Mouse (Mus musculus): Measurements from ENCODE around the gene Casp7. TPM values are rescaled to one million over a fixed set of nuclear protein-coding genes. Genes with fewer than 3 reads are reported as not detected.
A peak's percentile ranks its signal among the peaks of the same experiment; 100 is the strongest.
"Not testable (repeated sequence)": the region's sequence is repeated elsewhere in the genome, so short reads cannot be mapped to it uniquely, and the experiment has no call there.

Casp7 gene
- polyA plus RNA-seq, 1 experiment from 2014 or later, result 18.3 TPM

- Histone ChIP-seq H3K9me3 (ENCODE audit: control insufficient read depth, low read length) (no peaks in the 10 kb centered on the region), H3K36me3 (ENCODE audit: control insufficient read depth, insufficient read depth, low read length) (no peaks in the 10 kb centered on the region), H3K27me3 (ENCODE audit: control insufficient read depth, insufficient read depth, low read length) (no peaks in the 10 kb centered on the region), H3K4me1 (ENCODE audit: control insufficient read depth, insufficient read depth, low read length) (no peaks in the 10 kb centered on the region), H3K4me2 (ENCODE audit: low read depth) (no peak overlapping the region), H3K9ac (ENCODE audit: low read length) (no peak overlapping the region), H3K4me3 (ENCODE audit: low read depth, low read length) (no peak overlapping the region), H3K27ac (ENCODE audit: low read depth, low read length) (no peak overlapping the region)
- 96% methylated on average over 4 of the region's 4 CpGs for WGBS
- DNase-seq (ENCODE audit: low spot score) (no peak), ATAC-seq (ENCODE audit: insufficient read depth, low FRiP score, low TSS enrichment) (no peak)
Observed at GRCm38 (mm10) chr19:56405824-56406223, 8.9 kb downstream of the Casp7 start.

DNA sequence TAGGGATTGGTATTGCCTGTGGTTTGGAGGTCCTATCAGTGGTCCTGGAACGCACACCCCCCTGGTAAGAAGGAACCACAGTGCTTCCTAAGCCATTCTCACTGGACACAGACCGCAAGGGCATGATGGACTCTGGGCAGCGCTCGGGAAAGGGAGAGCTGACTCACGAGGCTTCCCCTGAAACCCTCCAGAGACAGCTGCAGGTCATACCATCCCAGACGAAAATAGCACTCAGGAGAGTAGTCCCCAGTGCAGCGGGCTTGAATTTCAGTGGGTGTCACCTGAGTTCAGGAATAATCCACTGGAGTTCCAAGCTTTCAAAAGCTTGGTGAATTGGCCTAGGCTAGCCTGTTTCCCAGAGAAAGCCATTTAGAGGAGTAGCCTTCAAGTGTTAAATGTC, 9.7 kb downstream of the Casp7 start:
- Histone ChIP-seq H3K4me2 (ENCODE audit: low read depth) (no peak overlapping the region), H3K9ac (ENCODE audit: low read length) (no peak overlapping the region), H3K4me3 (ENCODE audit: low read depth, low read length) (no peak overlapping the region), H3K4me1 (ENCODE audit: control insufficient read depth, insufficient read depth, low read length) (no peaks in the 10 kb centered on the region), H3K27ac (ENCODE audit: low read depth, low read length) (no peak overlapping the region), H3K36me3 (ENCODE audit: control insufficient read depth, insufficient read depth, low read length) (no peaks in the 10 kb centered on the region), H3K9me3 (ENCODE audit: control insufficient read depth, low read length) (no peaks in the 10 kb centered on the region), H3K27me3 (ENCODE audit: control insufficient read depth, insufficient read depth, low read length) (no peaks in the 10 kb centered on the region)
- ATAC-seq (ENCODE audit: insufficient read depth, low FRiP score, low TSS enrichment), result no peak
- no peak for DNase-seq (ENCODE audit: low spot score)
- WGBS, result 93% methylated on average over 7 of the region's 7 CpGs

GRCm38 (mm10) chr19:56409884-56410283, 13.0 kb downstream of the Casp7 start:
- H3K4me1 ChIP-seq (ENCODE audit: control insufficient read depth, insufficient read depth, low read length); H3K4me2 ChIP-seq (ENCODE audit: low read depth); H3K27me3 ChIP-seq (ENCODE audit: control insufficient read depth, insufficient read depth, low read length); H3K9me3 ChIP-seq (ENCODE audit: control insufficient read depth, low read length); H3K36me3 ChIP-seq (ENCODE audit: control insufficient read depth, insufficient read depth, low read length); ATAC-seq (ENCODE audit: insufficient read depth, low FRiP score, low TSS enrichment); H3K9ac ChIP-seq (ENCODE audit: low read length); DNase-seq (ENCODE audit: low spot score); H3K4me3 ChIP-seq (ENCODE audit: low read depth, low read length); H3K27ac ChIP-seq (ENCODE audit: low read depth, low read length): not testable (repeated sequence)
- 98% methylated on average over 4 of the region's 4 CpGs for WGBS

DNA sequence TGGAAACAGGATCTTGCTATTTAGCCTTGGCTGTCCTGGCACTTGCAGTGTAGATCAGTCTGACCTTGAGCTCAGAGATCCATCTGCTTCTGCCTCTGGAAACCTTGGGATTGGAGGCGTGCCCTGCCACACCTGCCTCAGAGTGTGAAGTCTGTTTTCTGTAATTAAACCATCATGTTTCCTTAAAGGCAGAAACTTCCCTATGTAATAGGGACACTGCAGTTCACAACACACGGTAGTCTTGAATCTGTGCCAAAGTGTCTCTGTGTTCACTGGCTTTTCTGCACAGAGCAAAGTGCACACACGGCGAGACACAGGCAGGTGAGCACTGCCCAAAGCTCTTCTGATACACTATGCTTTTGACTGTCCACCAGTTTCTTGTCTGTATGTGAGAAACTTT, 21.5 kb downstream of the Casp7 start:
- H3K27ac ChIP-seq (ENCODE audit: low read depth, low read length), result no peak overlapping the region
- no peaks in the 10 kb centered on the region for H3K27me3 ChIP-seq (ENCODE audit: control insufficient read depth, insufficient read depth, low read length)
- H3K4me1 ChIP-seq (ENCODE audit: control insufficient read depth, insufficient read depth, low read length), result 0 out of 2 replicates have a peak, but pooled peaks cover 2% of the 10 kb centered on the region
- H3K4me3 ChIP-seq (ENCODE audit: low read depth, low read length), result no peak overlapping the region
- ATAC-seq (ENCODE audit: insufficient read depth, low FRiP score, low TSS enrichment) (no peak), DNase-seq (ENCODE audit: low spot score) (no peak)
- H3K4me2 ChIP-seq (ENCODE audit: low read depth), result no peak overlapping the region
- H3K9me3 ChIP-seq (ENCODE audit: control insufficient read depth, low read length), result no peaks in the 10 kb centered on the region
- H3K9ac ChIP-seq (ENCODE audit: low read length), result no peak overlapping the region
- WGBS, result 94% methylated on average over 4 of the region's 4 CpGs
- no peaks in the 10 kb centered on the region for H3K36me3 ChIP-seq (ENCODE audit: control insufficient read depth, insufficient read depth, low read length)

DNA sequence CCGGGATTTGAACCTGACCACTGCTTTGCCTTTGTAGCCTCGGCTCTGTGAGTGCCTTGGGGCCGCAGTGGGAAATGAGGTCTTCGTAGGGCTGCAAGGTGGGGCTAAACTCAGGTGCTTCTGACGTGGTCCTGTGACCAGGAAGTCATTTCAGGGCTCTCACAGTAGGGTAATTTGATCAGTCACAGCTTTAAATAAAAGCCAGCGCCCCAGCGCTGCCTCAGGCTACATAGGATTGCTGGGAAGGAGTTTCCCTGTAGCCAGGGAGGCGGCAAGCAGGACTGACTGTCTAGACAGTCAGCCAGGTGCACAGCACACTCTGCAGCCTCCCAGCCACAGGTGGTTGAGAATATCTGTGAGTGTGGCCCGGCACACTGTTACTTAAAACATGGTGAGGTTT, 22.5 kb downstream of the Casp7 start:
- H3K9me3 ChIP-seq (ENCODE audit: control insufficient read depth, low read length), result no peaks in the 10 kb centered on the region
- no peak overlapping the region for H3K4me3 ChIP-seq (ENCODE audit: low read depth, low read length)
- H3K4me1 ChIP-seq (ENCODE audit: control insufficient read depth, insufficient read depth, low read length), result 0 out of 2 replicates have a peak, but pooled peaks cover 2% of the 10 kb centered on the region
- no peaks in the 10 kb centered on the region for H3K36me3 ChIP-seq (ENCODE audit: control insufficient read depth, insufficient read depth, low read length)
- no peak overlapping the region for H3K4me2 ChIP-seq (ENCODE audit: low read depth)
- H3K9ac ChIP-seq (ENCODE audit: low read length), result no peak overlapping the region
- H3K27me3 ChIP-seq (ENCODE audit: control insufficient read depth, insufficient read depth, low read length), result no peaks in the 10 kb centered on the region
- no peak for ATAC-seq (ENCODE audit: insufficient read depth, low FRiP score, low TSS enrichment)
- WGBS, result 73% methylated on average over 9 of the region's 9 CpGs
- DNase-seq (ENCODE audit: low spot score), result no peak
- H3K27ac ChIP-seq (ENCODE audit: low read depth, low read length), result no peak overlapping the region

- no peaks in the 10 kb centered on the region for H3K36me3 ChIP-seq (ENCODE audit: control insufficient read depth, insufficient read depth, low read length)
- no peak overlapping the region for H3K27ac ChIP-seq (ENCODE audit: low read depth, low read length)
- ATAC-seq (ENCODE audit: insufficient read depth, low FRiP score, low TSS enrichment), result no peak
- H3K27me3 ChIP-seq (ENCODE audit: control insufficient read depth, insufficient read depth, low read length), result no peaks in the 10 kb centered on the region
- no peaks in the 10 kb centered on the region for H3K9me3 ChIP-seq (ENCODE audit: control insufficient read depth, low read length)
- DNase-seq (ENCODE audit: low spot score), result no peak
- H3K4me2 ChIP-seq (ENCODE audit: low read depth), result no peak overlapping the region
- no peak overlapping the region for H3K9ac ChIP-seq (ENCODE audit: low read length)
- no peak overlapping the region for H3K4me3 ChIP-seq (ENCODE audit: low read depth, low read length)
- WGBS, result 88% methylated on average over 3 of the region's 3 CpGs
- 0 out of 2 replicates have a peak, but pooled peaks cover 2% of the 10 kb centered on the region for H3K4me1 ChIP-seq (ENCODE audit: control insufficient read depth, insufficient read depth, low read length)
Observed at GRCm38 (mm10) chr19:56420345-56420744, 23.4 kb downstream of the Casp7 start.

GRCm38 (mm10) chr19:56422476-56423338, 25.8 kb downstream of the Casp7 start:
- no peak for ATAC-seq (ENCODE audit: insufficient read depth, low FRiP score, low TSS enrichment)
- Histone ChIP-seq H3K4me2 (ENCODE audit: low read depth) (no peak overlapping the region), H3K27me3 (ENCODE audit: control insufficient read depth, insufficient read depth, low read length) (no peaks in the 10 kb centered on the region), H3K4me1 (ENCODE audit: control insufficient read depth, insufficient read depth, low read length) (0 out of 2 replicates have a peak, but pooled peaks cover 2% of the 10 kb centered on the region), H3K9ac (ENCODE audit: low read length) (no peak overlapping the region), H3K4me3 (ENCODE audit: low read depth, low read length) (no peak overlapping the region), H3K36me3 (ENCODE audit: control insufficient read depth, insufficient read depth, low read length) (no peaks in the 10 kb centered on the region), H3K27ac (ENCODE audit: low read depth, low read length) (no peak overlapping the region), H3K9me3 (ENCODE audit: control insufficient read depth, low read length) (no peaks in the 10 kb centered on the region)
- peak; percentile 85 for DNase-seq (ENCODE audit: low spot score)
- WGBS, result 25% methylated on average over 14 of the region's 14 CpGs

DNA sequence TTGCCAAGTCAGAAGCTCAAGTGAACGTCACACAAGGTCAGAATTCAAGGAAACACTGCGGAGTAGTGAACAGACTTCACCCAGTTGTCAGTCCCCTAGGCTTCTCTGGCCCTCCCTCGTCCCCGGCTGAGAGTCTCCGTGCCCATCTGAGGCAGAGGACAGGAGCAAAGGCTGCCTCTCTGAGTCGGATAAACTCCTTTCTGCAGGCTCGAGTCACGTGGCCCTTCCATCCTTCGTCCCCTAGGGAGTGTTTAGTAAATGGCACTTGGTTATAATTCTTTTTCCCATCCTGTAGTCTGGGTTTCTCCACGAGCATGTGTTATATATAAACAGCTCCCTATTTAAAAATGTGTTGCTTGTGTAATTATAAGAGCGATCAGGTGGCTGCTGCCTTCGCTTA, 26.4 kb downstream of the Casp7 start:
- Histone ChIP-seq H3K36me3 (ENCODE audit: control insufficient read depth, insufficient read depth, low read length) (no peaks in the 10 kb centered on the region), H3K9me3 (ENCODE audit: control insufficient read depth, low read length) (no peaks in the 10 kb centered on the region), H3K4me3 (ENCODE audit: low read depth, low read length) (no peak overlapping the region), H3K27me3 (ENCODE audit: control insufficient read depth, insufficient read depth, low read length) (no peaks in the 10 kb centered on the region), H3K4me2 (ENCODE audit: low read depth) (no peak overlapping the region), H3K27ac (ENCODE audit: low read depth, low read length) (no peak overlapping the region), H3K9ac (ENCODE audit: low read length) (no peak overlapping the region), H3K4me1 (ENCODE audit: control insufficient read depth, insufficient read depth, low read length) (0 out of 2 replicates have a peak, but pooled peaks cover 2% of the 10 kb centered on the region)
- DNase-seq (ENCODE audit: low spot score) (peak; percentile 17), ATAC-seq (ENCODE audit: insufficient read depth, low FRiP score, low TSS enrichment) (no peak)
- WGBS, result 64% methylated on average over 12 of the region's 12 CpGs
